Mouse (Mus musculus) thymus, adult 2 months (tissue): ENCODE data around the gene Usp16.

Experiments used
- CTCF ChIP-seq: fragments of 200-500 bp; IDR thresholded peaks from 2 replicates; pipeline ENCODE4 v1.5.1; 2012; ENCODE audit warnings: mild to moderate bottlenecking, control low read depth, low read length, moderate library complexity, borderline replicate concordance; ENCODE audit not compliant: control insufficient read depth, poor library complexity, insufficient read depth; ENCODE audit errors: extremely low read depth
- POLR2A ChIP-seq: fragments of 200-500 bp; IDR thresholded peaks from 2 replicates; pipeline ENCODE4 v1.6.1; 2012; ENCODE audit warnings: mild to moderate bottlenecking, low read length, control low read depth, moderate library complexity; ENCODE audit not compliant: control insufficient read depth, poor library complexity, insufficient read depth; ENCODE audit errors: extremely low read depth

GRCm38 (mm10) chr16:87524228-87524627 is 69.7 kb downstream of the Usp16 start:
- TF ChIP-seq POLR2A (no peak), CTCF (no peak)
